Mouse (Mus musculus): ENCODE measurements around the gene Slc17a2.

GRCm38 (mm10) chr13:23816148-23816547 is 9.4 kb downstream of the Slc17a2 start:
- TF ChIP-seq MAX (IDR thresholded peaks at IDR 0.05; ENCODE audit: low read depth) (no peak), E2F4 (IDR thresholded peaks at IDR 0.05; ENCODE audit: insufficient read depth) (no peak), MYOD1 (IDR thresholded peaks at IDR 0.05; ENCODE audit: control insufficient read depth in 1 of 3, insufficient read length in 2 of 3, low read depth in 2 of 3) (no peak), TCF3 (IDR thresholded peaks at IDR 0.05; ENCODE audit: insufficient read length, low read depth) (no peak), POLR2A (IDR thresholded peaks at IDR 0.05; ENCODE audit: insufficient read length, low read depth) (no peak), MYOG (IDR thresholded peaks at IDR 0.05; ENCODE audit: control insufficient read depth in 1 of 3, insufficient read depth in 1 of 3, insufficient read length in 2 of 3, low read depth in 2 of 3) (no peak), TCF12 (IDR thresholded peaks at IDR 0.05; ENCODE audit: insufficient read depth, poor library complexity, severe bottlenecking) (no peak), POLR2AphosphoS2 (IDR thresholded peaks at IDR 0.05; ENCODE audit: insufficient read length, low read depth) (no peak), USF1 (IDR thresholded peaks at IDR 0.05; ENCODE audit: low read depth) (no peak)
